Mouse (Mus musculus) CH12.LX (cell line): ENCODE measurements around the gene Lrrc3b. TPM values are rescaled to one million over a fixed set of nuclear protein-coding genes. Genes with fewer than 3 reads are reported as not detected.

ENCODE experiments used
- DNase-seq: peaks from one replicate; pipeline ENCODE4 v3.0.0-alpha.2; 2013; ENCODE audit errors: extremely low read depth
- H3K27ac ChIP-seq: 2 replicates; pipeline ENCODE4 v1.5.1; 2012; ENCODE audit warnings: low read depth, mild to moderate bottlenecking, control low read depth, moderate library complexity; ENCODE audit not compliant: insufficient read depth
- H3K27me3 ChIP-seq: replicated peaks from 2 replicates; pipeline ENCODE3; 2012; ENCODE audit warnings: inconsistent platforms
- H3K36me3 ChIP-seq, 2 experiments: replicated peaks in 1 of 2; 2 replicates each; pipeline versions ENCODE3 to v1.6.1; 2012; ENCODE audit warnings: inconsistent platforms in 1 of 2, low read length in 1 of 2, mild to moderate bottlenecking in 1 of 2, mixed read lengths in 1 of 2, moderate library complexity in 1 of 2; ENCODE audit not compliant: control insufficient read depth in 1 of 2, insufficient read depth in 1 of 2
- H3K4me1 ChIP-seq, 2 experiments: 2 replicates each; pipeline ENCODE4 v1.6.1; 2012; ENCODE audit warnings: inconsistent platforms in 1 of 2, moderate library complexity in 1 of 2; ENCODE audit not compliant: insufficient read depth in 2 of 2, control insufficient read depth in 1 of 2
- H3K4me2 ChIP-seq: 2 replicates; pipeline ENCODE4 v1.6.1; 2012; ENCODE audit warnings: low read depth, mild to moderate bottlenecking, control low read depth; ENCODE audit not compliant: poor library complexity, insufficient read depth, severe bottlenecking
- H3K4me3 ChIP-seq, 3 experiments: fragments of 150-350 bp in 1 of 3; sonication (generic) in 1 of 3; replicated peaks in 1 of 3; 2 replicates each; pipeline versions ENCODE3 to v1.5.1; 2011 to 2012; ENCODE audit warnings: low read depth in 2 of 3, low read length in 2 of 3, mild to moderate bottlenecking in 2 of 3, moderate library complexity in 2 of 3, control low read depth in 1 of 3, improper control_type of control experiment in 1 of 3, inconsistent platforms in 1 of 3, mixed read lengths in 1 of 3; ENCODE audit not compliant: poor library complexity in 1 of 3
- H3K79me2 ChIP-seq: replicated peaks from 2 replicates; pipeline ENCODE4 v1.6.1; 2012; ENCODE audit warnings: mild to moderate bottlenecking, moderate library complexity; ENCODE audit not compliant: control insufficient read depth, poor library complexity, insufficient read depth, severe bottlenecking; ENCODE audit errors: extremely low read depth
- H3K9ac ChIP-seq: 2 replicates; pipeline ENCODE4 v1.6.1; 2012; ENCODE audit warnings: low read depth, mild to moderate bottlenecking, control low read depth, moderate library complexity; ENCODE audit not compliant: insufficient read depth
- H3K9me3 ChIP-seq: replicated peaks from 2 replicates; pipeline ENCODE3; 2012; ENCODE audit warnings: low read length, inconsistent platforms, mixed read lengths
- CHD2 ChIP-seq: IDR thresholded peaks from 2 replicates; pipeline ENCODE4 v1.6.1; 2011; ENCODE audit warnings: low read length, improper control_type of control experiment
- CTCF ChIP-seq, 2 experiments: IDR thresholded peaks in 1 of 2; conservative IDR thresholded peaks in 1 of 2; 2 replicates each; pipeline ENCODE4 v1.5.1; 2011 to 2012; ENCODE audit warnings: low read depth in 2 of 2, low read length in 2 of 2, improper control_type of control experiment in 1 of 2, inconsistent platforms in 1 of 2, mild to moderate bottlenecking in 1 of 2, moderate library complexity in 1 of 2
- EP300 ChIP-seq: IDR thresholded peaks from 2 replicates; pipeline ENCODE4 v1.6.1; 2011; ENCODE audit warnings: low read length, improper control_type of control experiment
- ETS1 ChIP-seq: conservative IDR thresholded peaks from 2 replicates; pipeline ENCODE4 v1.6.1; 2012; ENCODE audit warnings: low read depth, mild to moderate bottlenecking, inconsistent platforms, low read length, improper control_type of control experiment, moderate library complexity
- JUN ChIP-seq: IDR thresholded peaks from 2 replicates; pipeline ENCODE4 v1.6.1; 2011; ENCODE audit warnings: low read depth, mild to moderate bottlenecking, low read length, improper control_type of control experiment, moderate library complexity; ENCODE audit not compliant: insufficient read depth
- JUND ChIP-seq: conservative IDR thresholded peaks from 2 replicates; pipeline ENCODE4 v1.6.1; 2011; ENCODE audit warnings: low read depth, low read length, improper control_type of control experiment
- MAX ChIP-seq: IDR thresholded peaks from 2 replicates; pipeline ENCODE4 v1.6.1; 2011; ENCODE audit warnings: low read length, improper control_type of control experiment
- MAZ ChIP-seq: IDR thresholded peaks from 2 replicates; pipeline ENCODE4 v1.6.1; 2012; ENCODE audit warnings: low read depth, mild to moderate bottlenecking, inconsistent platforms, low read length, improper control_type of control experiment, moderate library complexity
- MXI1 ChIP-seq: IDR thresholded peaks from 2 replicates; pipeline ENCODE4 v1.6.1; 2011; ENCODE audit warnings: mild to moderate bottlenecking, low read depth, low read length, improper control_type of control experiment
- NRF1 ChIP-seq: IDR thresholded peaks from 2 replicates; pipeline ENCODE4 v1.6.1; 2014; ENCODE audit warnings: low read depth, mild to moderate bottlenecking, inconsistent platforms, low read length, improper control_type of control experiment, moderate library complexity
- PAX5 ChIP-seq: IDR thresholded peaks from 2 replicates; pipeline ENCODE4 v1.6.1; 2012; ENCODE audit warnings: low read length, inconsistent platforms, mixed read lengths
- POLR2A ChIP-seq: IDR thresholded peaks from 2 replicates; pipeline ENCODE4 v1.6.1; 2011; ENCODE audit warnings: low read depth, mild to moderate bottlenecking, improper control_type of control experiment, low read length
- POLR2AphosphoS2 ChIP-seq: IDR thresholded peaks from 2 replicates; pipeline ENCODE4 v1.6.1; 2011; ENCODE audit warnings: low read depth, low read length, improper control_type of control experiment
- RCOR1 ChIP-seq: conservative IDR thresholded peaks from 2 replicates; pipeline ENCODE4 v1.6.1; 2012; ENCODE audit warnings: low read depth, mild to moderate bottlenecking, inconsistent platforms, low read length, improper control_type of control experiment
- TCF12 ChIP-seq: IDR thresholded peaks from 2 replicates; pipeline ENCODE4 v1.6.1; 2014; ENCODE audit warnings: low read depth, mild to moderate bottlenecking, inconsistent platforms, low read length, improper control_type of control experiment
- UBTF ChIP-seq: IDR thresholded peaks from 2 replicates; pipeline ENCODE4 v1.6.1; 2012; ENCODE audit warnings: low read depth, mild to moderate bottlenecking, inconsistent platforms, low read length, improper control_type of control experiment, moderate library complexity
- USF1 ChIP-seq: IDR thresholded peaks from 2 replicates; pipeline ENCODE4 v1.6.1; 2014; ENCODE audit warnings: low read depth, mild to moderate bottlenecking, inconsistent platforms, low read length, improper control_type of control experiment
- USF2 ChIP-seq: conservative IDR thresholded peaks from 2 replicates; pipeline ENCODE4 v1.6.1; 2011; ENCODE audit warnings: low read depth, low read length, improper control_type of control experiment
- ZMIZ1 ChIP-seq: IDR thresholded peaks from 2 replicates; pipeline ENCODE4 v1.6.1; 2012; ENCODE audit warnings: low read depth, mild to moderate bottlenecking, inconsistent platforms, low read length, improper control_type of control experiment
- dilution Hi-C: fragments of 300-500 bp; cut with MboI; formaldehyde crosslinking; loops from 2 replicates; pipeline ENCODE4 v1.14.3; 2020; ENCODE audit warnings: low sequenced_read_pairs; ENCODE audit not compliant: extremely low pct_unique_long_range_greater_than_20kb, extremely low pct_ligation_motif_present
- in situ Hi-C: fragments of 300-500 bp; cut with MboI; formaldehyde crosslinking; loops from 3 replicates; pipeline ENCODE4 v1.14.3; 2019; ENCODE audit warnings: low sequenced_read_pairs, low pct_ligation_motif_present, low pct_unique_long_range_greater_than_20kb, mixed read lengths
- polyA plus RNA-seq: library from polyadenylated mRNA; unstranded; fragments of >175 nt; gene quantifications from 2 replicates; pipeline ENCODE4 v1.2.1, GENCODE M21; 2012; ENCODE audit warnings: low read depth; ENCODE audit not compliant: insufficient read length
- total RNA-seq, 2 experiments: library from RNA; depleted of rRNA; stranded (reverse); fragments of 300-350 nt in 1 of 2; fragments of >200 nt in 1 of 2; gene quantifications; 2 replicates each; pipeline ENCODE4 v1.2.3; 2012 to 2014

The Lrrc3b gene
- total and polyA plus RNA-seq, 3 experiments: not detected

- H3K27ac ChIP-seq: no peak overlapping the region
- H3K4me2 ChIP-seq: no peak overlapping the region
- H3K27me3 ChIP-seq: no peaks in the 10 kb centered on the region
- dilution Hi-C loops: no loop called here
- H3K9ac ChIP-seq: no peak overlapping the region
- no peaks in the 10 kb centered on the region for H3K9me3 ChIP-seq
- H3K36me3 ChIP-seq: no peaks in the 10 kb centered on the region
- no peak overlapping the region for H3K4me3 ChIP-seq
- no peaks in the 10 kb centered on the region for H3K79me2 ChIP-seq
- TF ChIP-seq ZMIZ1: no peak
- no peak for TF ChIP-seq POLR2AphosphoS2
- no peak for TF ChIP-seq CHD2
- no peak for TF ChIP-seq MAZ
- TF ChIP-seq USF1: no peak
- TF ChIP-seq, all 38 proteins: peak for 0
- H3K4me1 ChIP-seq: no peaks in the 10 kb centered on the region
- in situ Hi-C loops: loop anchor here (25.0 kb wide), 2 partner anchors 533 to 833 kb away; no protein-coding TSS in a partner anchor
- DNase-seq: no peak
These were observed 84.5 kb downstream of the Lrrc3b start for GRCm38 (mm10) chr14:15354299-15354698.

- DNase-seq: no peak
- H3K27me3 ChIP-seq: no peaks in the 10 kb centered on the region
- H3K36me3 ChIP-seq: no peaks in the 10 kb centered on the region
- H3K9me3 ChIP-seq: no peaks in the 10 kb centered on the region
- H3K4me1 ChIP-seq: no peaks in the 10 kb centered on the region
- in situ Hi-C loops (no loop called here), dilution Hi-C loops (no loop called here)
- no peak overlapping the region for H3K4me3 ChIP-seq
- no peak overlapping the region for H3K9ac ChIP-seq
- H3K27ac ChIP-seq: no peak overlapping the region
- no peaks in the 10 kb centered on the region for H3K79me2 ChIP-seq
- no peak overlapping the region for H3K4me2 ChIP-seq
- TF ChIP-seq JUN (no peak), POLR2A (no peak), EP300 (no peak), JUND (no peak), NRF1 (no peak), CTCF (conservative IDR thresholded peaks at IDR 0.05 in 1 of 2, IDR thresholded peaks at IDR 0.05 in 1 of 2; ENCODE audit: low read depth in 2 of 2, low read length in 2 of 2) (no peak), MXI1 (no peak), UBTF (no peak), MAX (no peak), PAX5 (no peak), RCOR1 (no peak), MAZ (no peak), USF2 (no peak), POLR2AphosphoS2 (no peak), TCF12 (no peak), ETS1 (no peak), USF1 (no peak)
These were observed 105.7 kb downstream of the Lrrc3b start for GRCm38 (mm10) chr14:15333130-15333529.
